Mouse (Mus musculus) 3T3-L1 (cell line): ENCODE results near the gene Hist1h2bh.

Experiments used
- DNase-seq: peaks from one replicate; pipeline ENCODE4 v3.0.0-alpha.2; 2015; ENCODE audit warnings: low read depth, low spot score

Gene Hist1h2bh

DNA sequence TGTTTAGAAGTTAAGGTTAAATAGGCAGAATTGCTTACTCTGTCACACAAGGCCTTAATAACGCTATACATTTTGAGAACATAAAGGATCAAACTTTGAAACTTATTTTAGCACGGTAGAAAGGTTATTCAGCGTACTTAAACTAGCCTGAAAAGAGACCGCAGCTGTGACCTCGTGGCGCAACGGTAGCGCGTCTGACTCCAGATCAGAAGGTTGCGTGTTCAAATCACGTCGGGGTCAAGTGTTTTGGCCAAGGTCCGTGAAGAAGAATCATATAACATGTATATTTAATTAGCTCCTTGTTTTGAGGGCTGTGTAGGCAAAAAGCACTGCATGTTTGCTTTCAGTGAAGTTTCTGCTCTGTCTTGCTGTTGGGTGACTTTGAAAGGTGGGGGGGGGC lies 36.8 kb downstream of the Hist1h2bh start:
- DNase-seq: peak; percentile 84

DNA sequence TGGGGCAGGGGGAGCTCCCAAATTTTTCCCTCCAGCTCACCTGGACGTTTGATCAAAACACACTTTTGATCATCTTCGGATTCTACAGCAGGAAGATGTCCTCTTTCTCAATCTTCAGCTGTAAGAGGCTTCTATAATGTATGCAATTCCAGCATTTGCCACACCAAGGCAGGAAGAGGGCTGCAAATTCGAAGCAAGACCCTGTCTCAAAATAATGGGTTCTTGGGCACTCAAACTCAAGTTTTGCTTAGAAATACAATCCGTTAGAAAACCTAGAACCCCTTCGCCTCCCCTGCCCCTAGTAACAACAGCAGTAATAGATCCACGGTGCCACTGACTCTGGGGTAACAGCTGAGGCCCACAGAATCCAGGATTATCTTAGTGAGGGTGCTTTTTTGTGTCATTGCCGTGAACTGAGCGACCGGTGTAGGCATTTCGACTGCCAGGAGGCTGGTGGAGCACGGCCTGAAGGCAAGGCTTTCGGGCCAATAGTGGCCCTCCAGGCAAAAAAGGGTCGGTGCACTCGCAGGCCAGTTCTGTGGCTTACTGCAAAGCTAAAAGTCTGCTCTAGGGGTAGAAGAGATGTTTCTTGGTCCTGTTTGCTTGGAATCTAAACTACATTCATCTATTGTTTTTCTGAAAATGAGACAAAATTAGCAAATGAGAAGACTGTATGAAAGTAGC lies 37.4 kb downstream of the Hist1h2bh start:
- DNase-seq: no peak

DNA sequence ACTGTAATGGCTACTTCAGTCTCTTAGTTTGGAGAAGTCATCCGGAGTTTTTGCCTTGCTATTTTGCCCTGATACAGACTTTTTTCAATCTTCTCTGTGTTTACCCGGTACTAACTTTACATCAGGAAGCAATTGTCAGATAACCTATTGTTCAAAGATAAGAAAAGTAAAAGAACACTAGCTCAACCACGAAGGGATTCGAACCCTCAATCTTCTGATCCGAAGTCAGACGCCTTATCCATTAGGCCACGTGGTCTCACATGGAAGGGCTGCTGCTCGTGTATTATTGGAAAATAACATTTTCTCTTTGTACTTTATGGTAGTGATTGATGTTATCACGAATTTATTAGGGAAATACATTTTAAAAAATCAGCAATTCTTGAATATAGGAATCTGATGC lies 39.4 kb downstream of the Hist1h2bh start:
- DNase-seq: peak; percentile 87

DNA sequence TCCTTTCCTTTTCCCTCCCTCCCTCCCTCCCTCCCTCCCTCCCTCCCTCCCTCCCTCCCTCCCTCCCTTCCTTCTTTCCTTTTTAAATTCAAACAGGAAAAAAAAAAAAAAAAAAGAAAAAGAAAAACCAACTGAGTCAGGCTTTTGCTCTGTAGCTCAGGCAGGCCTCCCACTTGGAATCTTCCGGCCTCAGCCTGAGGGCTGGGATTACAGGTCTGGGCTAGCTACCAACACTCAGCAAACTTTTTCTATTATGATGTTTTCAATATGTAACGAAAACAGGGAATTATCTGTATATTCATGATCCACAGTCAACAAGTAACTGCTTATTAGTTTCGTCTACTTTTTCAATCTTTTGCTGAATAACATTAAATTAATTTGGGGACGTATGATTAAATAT lies 40.3 kb downstream of the Hist1h2bh start:
- peak; percentile 70 for DNase-seq

DNA sequence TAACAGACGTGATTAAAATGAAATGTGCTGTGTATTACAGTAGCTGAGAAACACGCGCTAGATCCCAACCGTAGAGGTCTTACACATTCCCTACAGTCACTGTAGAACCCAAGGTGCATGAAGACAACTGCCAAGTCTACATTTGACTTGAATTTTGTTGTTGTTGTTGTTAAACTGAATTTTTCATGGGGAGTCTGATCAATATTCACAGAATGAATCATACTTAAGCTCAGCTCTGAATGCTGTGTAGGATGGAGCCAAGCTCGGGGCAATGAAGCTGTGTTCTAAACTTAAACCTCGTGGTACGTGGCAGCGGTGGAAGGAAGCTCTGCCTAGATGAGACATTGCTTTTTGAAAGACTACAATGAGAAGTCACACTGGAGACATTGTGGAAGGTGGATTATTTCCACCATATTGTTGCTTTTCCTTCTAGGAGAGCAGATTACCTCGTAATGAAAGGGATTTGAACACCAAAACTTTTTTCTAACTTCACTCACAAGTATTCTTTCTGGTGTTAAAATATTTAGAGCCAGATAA lies 41.1 kb downstream of the Hist1h2bh start:
- no peak for DNase-seq

DNA sequence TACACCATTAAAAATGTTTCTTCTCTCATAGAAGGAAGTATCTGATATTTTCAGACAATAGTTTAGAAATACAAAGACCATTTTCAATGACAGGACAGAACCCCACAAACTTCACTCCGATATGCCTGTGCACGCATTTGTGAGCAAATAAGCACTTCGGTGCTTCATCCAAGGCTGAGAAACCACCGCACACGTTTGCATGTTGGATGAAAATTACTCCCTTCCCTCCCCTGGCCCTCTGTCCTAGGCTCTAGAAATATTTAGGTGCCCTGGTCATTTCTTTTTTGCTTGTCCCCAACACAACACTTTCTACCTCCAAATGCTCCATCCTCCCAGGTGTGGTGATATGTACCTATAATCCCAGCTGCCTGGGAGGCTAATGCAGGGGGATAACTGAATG lies 41.7 kb downstream of the Hist1h2bh start:
- DNase-seq: no peak

DNA sequence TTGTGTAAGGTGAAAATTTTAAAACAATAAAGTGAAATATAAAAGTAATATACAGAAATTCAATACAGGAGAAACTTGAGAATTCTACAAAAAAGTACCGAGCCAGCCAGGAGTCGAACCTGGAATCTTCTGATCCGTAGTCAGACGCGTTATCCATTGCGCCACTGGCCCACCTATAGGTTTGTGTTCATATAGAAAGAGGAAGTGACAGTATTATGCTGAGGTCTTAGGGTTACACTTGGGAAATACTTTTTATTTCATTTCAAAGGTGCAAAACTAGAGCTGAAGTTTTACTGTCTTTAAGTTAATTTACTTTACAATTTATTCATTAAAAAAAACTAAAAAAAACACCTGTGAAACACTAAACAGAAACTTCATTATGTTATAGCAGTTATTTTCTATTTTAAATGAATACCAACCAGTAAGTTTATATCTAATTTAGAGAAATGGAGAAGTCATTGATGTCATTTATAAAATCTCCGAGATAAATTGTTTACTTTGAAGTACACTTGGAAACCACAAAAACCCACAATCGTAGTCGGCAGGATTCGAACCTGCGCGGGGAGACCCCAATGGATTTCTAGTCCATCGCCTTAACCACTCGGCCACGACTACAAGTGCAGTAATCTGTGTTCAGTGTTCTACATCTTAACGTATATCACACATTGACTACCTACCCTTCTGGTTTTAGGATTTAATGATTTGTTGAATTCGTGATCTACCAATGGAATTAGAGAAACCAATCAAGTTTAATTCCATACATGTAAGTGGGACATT lies 42.6 kb downstream of the Hist1h2bh start:
- DNase-seq: peak; percentile 88

DNA sequence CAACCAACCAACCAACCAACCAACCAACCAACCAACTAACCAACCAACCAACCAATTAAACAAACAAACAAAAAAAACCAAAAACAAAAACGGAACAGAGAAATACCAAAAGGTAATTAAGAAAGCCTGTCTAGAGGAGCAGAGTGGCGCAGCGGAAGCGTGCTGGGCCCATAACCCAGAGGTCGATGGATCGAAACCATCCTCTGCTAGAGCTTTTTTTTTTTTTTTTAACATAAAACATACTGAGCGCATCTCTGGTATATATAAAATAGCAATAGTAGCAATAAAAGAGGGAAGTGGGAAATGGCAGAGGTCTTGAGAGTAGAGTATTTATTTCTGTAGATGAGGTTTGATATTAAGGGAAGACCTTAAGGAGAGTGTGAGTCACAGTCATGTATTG lies 43.2 kb downstream of the Hist1h2bh start:
- DNase-seq: no peak

DNA sequence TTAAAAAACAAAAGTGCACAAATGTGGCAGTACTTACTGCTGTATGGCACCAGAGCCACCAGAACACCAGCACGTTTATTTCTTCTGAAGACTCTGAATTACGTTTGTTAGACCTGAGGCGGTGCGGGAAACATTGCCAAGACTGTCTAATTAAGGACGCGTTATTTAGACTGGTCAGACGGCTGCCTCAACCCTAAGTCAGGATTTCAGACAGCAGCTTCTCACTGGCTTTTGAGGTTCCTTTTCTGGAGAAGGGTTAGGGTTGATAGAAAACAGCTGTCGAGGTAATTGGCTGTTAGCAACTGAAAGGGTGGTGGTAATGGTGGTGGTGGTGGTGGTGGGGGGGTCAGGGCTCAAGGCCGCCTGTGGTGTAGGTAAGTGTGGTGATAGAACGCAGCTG lies 44.5 kb downstream of the Hist1h2bh start:
- DNase-seq: peak; percentile 51

DNA sequence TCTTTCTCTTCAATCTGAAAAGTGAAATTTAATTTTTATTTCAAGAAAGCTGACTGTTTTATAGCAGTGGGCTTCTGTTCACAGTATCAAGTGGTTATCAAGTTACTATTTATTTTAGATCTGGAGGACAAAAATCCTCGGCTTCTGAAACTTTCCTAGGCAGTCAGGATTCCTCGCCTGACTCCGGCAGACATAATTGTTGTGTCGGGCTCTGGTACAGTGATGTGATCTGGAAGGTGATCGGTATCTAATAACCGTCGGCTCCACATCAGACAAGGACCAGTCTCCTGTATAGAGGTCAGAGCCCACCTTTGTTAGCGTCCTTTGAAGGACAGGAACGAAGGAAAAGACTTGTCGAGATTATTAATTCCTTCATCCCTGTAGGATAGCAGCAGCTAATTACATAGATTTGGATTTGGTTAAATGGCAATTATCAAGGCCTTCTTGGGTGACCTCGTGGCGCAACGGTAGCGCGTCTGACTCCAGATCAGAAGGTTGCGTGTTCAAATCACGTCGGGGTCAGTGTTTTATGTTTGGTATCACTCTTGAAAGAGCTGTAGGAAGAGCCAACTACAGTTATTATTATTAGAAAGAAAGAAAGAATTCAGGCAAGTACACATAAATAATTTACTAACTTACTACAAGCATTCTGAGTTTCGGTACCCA lies 45.4 kb downstream of the Hist1h2bh start:
- peak; percentile 82 for DNase-seq

DNA sequence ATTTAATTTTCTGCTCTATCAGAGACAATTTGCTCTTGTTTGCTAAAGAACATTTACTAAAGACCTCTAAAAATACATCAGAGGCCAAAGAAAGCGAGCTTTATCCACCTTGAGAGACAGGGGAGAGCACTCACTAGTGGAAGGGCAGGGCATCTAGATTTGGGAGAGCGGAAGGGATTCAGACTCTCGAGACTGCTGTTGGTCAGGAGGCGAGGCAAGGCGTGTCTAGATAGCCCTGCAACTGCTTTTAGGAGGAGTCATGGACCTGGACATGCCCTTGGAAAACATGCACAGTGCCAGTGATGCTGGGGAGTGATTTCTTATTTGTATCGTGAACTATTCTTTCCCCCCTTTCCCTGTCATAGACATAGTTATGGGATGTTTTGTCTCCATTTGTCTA lies 47.7 kb downstream of the Hist1h2bh start:
- no peak for DNase-seq

DNA sequence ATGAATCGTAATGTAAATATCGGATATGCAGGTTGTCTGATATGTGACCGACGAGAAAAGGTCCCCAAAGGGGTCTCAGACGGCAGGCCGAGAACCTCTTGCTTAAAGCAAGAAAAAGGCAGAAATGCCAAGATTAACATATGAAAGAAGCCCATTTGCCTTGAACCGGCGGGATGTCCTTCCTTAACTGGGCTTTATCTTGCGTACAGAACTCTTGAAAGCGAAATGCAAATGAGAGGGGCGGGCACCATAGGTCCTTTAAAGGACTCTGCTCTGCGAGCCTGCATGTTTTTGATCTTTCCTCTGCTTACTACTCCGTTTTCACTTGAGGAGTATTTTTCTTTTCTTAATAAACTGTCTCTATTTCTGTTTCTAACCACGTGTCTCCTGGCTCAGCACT lies 51.2 kb downstream of the Hist1h2bh start:
- no peak for DNase-seq
